Mouse (Mus musculus) 416B (cell line): ENCODE data around the gene Cdh20.

ENCODE experiments used
- DNase-seq: peaks from one replicate; pipeline ENCODE4 v3.0.0; 2011; ENCODE audit warnings: low read depth

Gene Cdh20

DNA sequence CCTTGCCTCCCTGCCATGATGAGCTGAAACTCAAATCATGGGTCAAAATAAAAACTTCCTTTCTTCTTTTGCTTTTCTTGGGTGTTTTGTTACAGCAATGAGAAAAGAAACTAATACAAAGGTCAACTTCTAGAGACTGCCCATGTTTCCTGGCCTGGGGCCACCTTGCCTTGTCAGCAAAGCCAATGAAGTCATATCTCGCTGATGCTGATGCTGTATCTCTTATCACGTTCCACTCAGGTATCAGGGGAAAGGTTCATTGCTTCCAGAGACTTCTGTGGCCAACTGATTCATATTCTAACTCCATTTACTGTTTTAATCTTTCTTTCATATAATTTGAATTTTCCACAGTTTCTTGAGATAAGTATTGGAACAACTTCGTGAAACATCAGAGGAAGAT is 273.3 kb downstream of the Cdh20 start:
- no peak for DNase-seq
